Mouse (Mus musculus) C2C12 (cell line): ENCODE measurements around the gene Trim25.

Experiments
- CTCF ChIP-seq: IDR thresholded peaks from one replicate; pipeline ENCODE4 v1.5.1; 2011; ENCODE audit not compliant: control insufficient read depth, insufficient read depth, insufficient read length
- MAX ChIP-seq: IDR thresholded peaks from one replicate; pipeline ENCODE4 v1.6.1; 2011; ENCODE audit warnings: mild to moderate bottlenecking, control low read depth
- MYOD1 ChIP-seq: IDR thresholded peaks from one replicate; pipeline ENCODE4 v1.6.1; 2011; ENCODE audit warnings: low read depth; ENCODE audit not compliant: control insufficient read depth, insufficient read length
- MYOG ChIP-seq: IDR thresholded peaks from one replicate; pipeline ENCODE4 v1.6.1; 2011; ENCODE audit not compliant: control insufficient read depth, insufficient read length; ENCODE audit errors: extremely low read depth
- USF1 ChIP-seq: IDR thresholded peaks from one replicate; pipeline ENCODE4 v1.6.1; 2011; ENCODE audit warnings: low read depth, mild to moderate bottlenecking, control low read depth, moderate library complexity

GRCm38 (mm10) chr11:88994492-88994891 is 4.7 kb upstream of the Trim25 start:
- TF ChIP-seq CTCF (no peak), USF1 (no peak), MYOG (no peak), MAX (no peak), MYOD1 (no peak)
